Mouse (Mus musculus) CH12.LX (cell line): ENCODE measurements around the gene Specc1l.

ENCODE experiments used
- BHLHE40 ChIP-seq: IDR thresholded peaks from 2 replicates; pipeline ENCODE4 v1.6.1; 2011; ENCODE audit warnings: mild to moderate bottlenecking, low read depth, low read length, improper control_type of control experiment
- CHD1 ChIP-seq: IDR thresholded peaks from 2 replicates; pipeline ENCODE4 v1.6.1; 2012; ENCODE audit warnings: low read depth, low read length, improper control_type of control experiment, inconsistent platforms
- CTCF ChIP-seq, 2 experiments: IDR thresholded peaks in 1 of 2; conservative IDR thresholded peaks in 1 of 2; 2 replicates each; pipeline ENCODE4 v1.5.1; 2011 to 2012; ENCODE audit warnings: low read depth in 2 of 2, low read length in 2 of 2, improper control_type of control experiment in 1 of 2, inconsistent platforms in 1 of 2, mild to moderate bottlenecking in 1 of 2, moderate library complexity in 1 of 2
- ELF1 ChIP-seq: IDR thresholded peaks from 2 replicates; pipeline ENCODE4 v1.6.1; 2014; ENCODE audit warnings: low read depth, mild to moderate bottlenecking, inconsistent platforms, low read length, improper control_type of control experiment
- EP300 ChIP-seq: IDR thresholded peaks from 2 replicates; pipeline ENCODE4 v1.6.1; 2011; ENCODE audit warnings: low read length, improper control_type of control experiment
- HCFC1 ChIP-seq: IDR thresholded peaks from 2 replicates; pipeline ENCODE4 v1.6.1; 2012; ENCODE audit warnings: low read depth, mild to moderate bottlenecking, inconsistent platforms, low read length, improper control_type of control experiment
- POLR2A ChIP-seq: IDR thresholded peaks from 2 replicates; pipeline ENCODE4 v1.6.1; 2011; ENCODE audit warnings: low read depth, mild to moderate bottlenecking, improper control_type of control experiment, low read length
- POLR2AphosphoS2 ChIP-seq: IDR thresholded peaks from 2 replicates; pipeline ENCODE4 v1.6.1; 2011; ENCODE audit warnings: low read depth, low read length, improper control_type of control experiment
- RCOR1 ChIP-seq: conservative IDR thresholded peaks from 2 replicates; pipeline ENCODE4 v1.6.1; 2012; ENCODE audit warnings: low read depth, mild to moderate bottlenecking, inconsistent platforms, low read length, improper control_type of control experiment
- TBP ChIP-seq: conservative IDR thresholded peaks from 2 replicates; pipeline ENCODE4 v1.6.1; 2011; ENCODE audit warnings: low read depth, low read length, improper control_type of control experiment
- USF1 ChIP-seq: IDR thresholded peaks from 2 replicates; pipeline ENCODE4 v1.6.1; 2014; ENCODE audit warnings: low read depth, mild to moderate bottlenecking, inconsistent platforms, low read length, improper control_type of control experiment
- ZC3H11A ChIP-seq: IDR thresholded peaks from 2 replicates; pipeline ENCODE4 v1.6.1; 2012; ENCODE audit warnings: low read depth, mild to moderate bottlenecking, inconsistent platforms, low read length, improper control_type of control experiment
- ZNF384 ChIP-seq: IDR thresholded peaks from 2 replicates; pipeline ENCODE4 v1.6.1; 2012; ENCODE audit warnings: low read depth, low read length, improper control_type of control experiment, inconsistent platforms

DNA sequence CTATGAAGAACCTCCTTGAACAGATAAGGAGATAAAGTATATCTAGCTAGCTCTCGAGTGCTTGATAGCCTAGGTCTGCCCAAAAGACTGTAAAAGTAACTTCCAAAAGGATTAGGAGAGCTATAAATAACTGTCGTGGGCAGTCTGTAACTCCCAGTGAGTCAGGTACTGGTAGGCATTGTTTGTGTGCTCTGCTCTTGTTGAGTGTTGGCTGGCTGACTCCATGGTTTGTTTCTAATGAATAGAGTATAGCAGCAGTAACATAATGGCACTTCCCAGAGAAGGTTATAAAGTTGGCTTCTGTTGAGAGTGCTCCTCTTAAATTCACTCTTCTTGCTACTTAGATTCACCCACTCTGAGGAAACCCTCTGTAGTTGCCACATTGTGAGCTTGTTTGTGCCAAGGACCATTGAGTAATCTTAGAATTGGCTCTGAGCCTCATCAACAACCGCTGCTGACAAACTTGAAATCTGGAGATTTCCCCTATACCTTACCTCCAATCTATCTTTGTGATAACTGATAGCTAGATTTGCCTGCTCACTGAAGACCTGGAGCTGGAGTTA is 53.2 kb downstream of the Specc1l start:
- TF ChIP-seq ZNF384 = no peak
- no peak for TF ChIP-seq ELF1
- no peak for TF ChIP-seq POLR2A
- no peak for TF ChIP-seq HCFC1
- no peak for TF ChIP-seq TBP
- no peak for TF ChIP-seq CTCF (conservative IDR thresholded peaks at IDR 0.05 in 1 of 2, IDR thresholded peaks at IDR 0.05 in 1 of 2; ENCODE audit: low read depth in 2 of 2, low read length in 2 of 2)
- no peak for TF ChIP-seq ZC3H11A
- TF ChIP-seq EP300 = no peak
- no peak for TF ChIP-seq USF1
- TF ChIP-seq CHD1 = no peak
- no peak for TF ChIP-seq RCOR1
- TF ChIP-seq POLR2AphosphoS2 = no peak
- no peak for TF ChIP-seq BHLHE40
